Mouse (Mus musculus): Measurements from ENCODE around the gene Dgke.
"Not testable (repeated sequence)": the region's sequence is repeated elsewhere in the genome, so short reads cannot be mapped to it uniquely, and the experiment has no call there.

The Dgke gene

GRCm38 (mm10) chr11:89074783-89075413 lies 8.2 kb upstream of the Dgke start:
- DNase-seq (ENCODE audit: low read depth): no peak

GRCm38 (mm10) chr11:89073541-89073940 lies 6.9 kb upstream of the Dgke start, which contains the start of gene Gm525:
TSS of gene Gm525 (plus strand) at chr11:89073841.
- DNase-seq (ENCODE audit: low read depth): no peak

- DNase-seq (ENCODE audit: low read depth): no peak
Observed at GRCm38 (mm10) chr11:89071522-89071921, 4.9 kb upstream of the Dgke start.

GRCm38 (mm10) chr11:89069303-89069702 lies 2.7 kb upstream of the Dgke start:
- peak; percentile 73 for DNase-seq (ENCODE audit: low read depth)

- no peak for DNase-seq (ENCODE audit: low read depth)
Observed at GRCm38 (mm10) chr11:89068649-89069048, 2.0 kb upstream of the Dgke start.

- no peak for DNase-seq (ENCODE audit: low read depth)
Observed at GRCm38 (mm10) chr11:89067871-89068490, 1.3 kb upstream of the Dgke start.

- no peak for DNase-seq (ENCODE audit: low read depth)
Observed at GRCm38 (mm10) chr11:89067301-89067822, 712 bp upstream of the Dgke start.

GRCm38 (mm10) chr11:89066126-89066525 lies 524 bp downstream of the Dgke start:
- no peak for DNase-seq (ENCODE audit: low read depth)

GRCm38 (mm10) chr11:89065297-89065696 lies 1.4 kb downstream of the Dgke start:
- no peak for DNase-seq (ENCODE audit: low read depth)

GRCm38 (mm10) chr11:89064312-89064711 lies 2.3 kb downstream of the Dgke start:
- no peak for DNase-seq (ENCODE audit: low read depth)

GRCm38 (mm10) chr11:89061362-89061761 lies 5.3 kb downstream of the Dgke start:
- no peak for DNase-seq (ENCODE audit: low read depth)

- peak; percentile 89 for DNase-seq (ENCODE audit: low read depth)
Observed at GRCm38 (mm10) chr11:89060423-89061089, 6.1 kb downstream of the Dgke start.

- DNase-seq (ENCODE audit: low read depth): no peak
Observed at GRCm38 (mm10) chr11:89059919-89060422, 6.7 kb downstream of the Dgke start.

GRCm38 (mm10) chr11:89058515-89059270 lies 8.0 kb downstream of the Dgke start:
- DNase-seq (ENCODE audit: low read depth): no peak

- DNase-seq (ENCODE audit: low read depth): no peak
Observed at GRCm38 (mm10) chr11:89055931-89056690, 10.5 kb downstream of the Dgke start.

- no peak for DNase-seq (ENCODE audit: low read depth)
Observed at GRCm38 (mm10) chr11:89051767-89052166, 14.9 kb downstream of the Dgke start.

- no peak for DNase-seq (ENCODE audit: low read depth)
Observed at GRCm38 (mm10) chr11:89046021-89046420, 20.6 kb downstream of the Dgke start.

GRCm38 (mm10) chr11:89045501-89045900 lies 21.1 kb downstream of the Dgke start:
- DNase-seq (ENCODE audit: low read depth): not testable (repeated sequence)

- DNase-seq (ENCODE audit: low read depth): no peak
Observed at GRCm38 (mm10) chr11:89043046-89043445, 23.6 kb downstream of the Dgke start.

GRCm38 (mm10) chr11:89041073-89041472 lies 25.6 kb downstream of the Dgke start:
- DNase-seq (ENCODE audit: low read depth): not testable (repeated sequence)

GRCm38 (mm10) chr11:89039325-89039724 lies 27.3 kb downstream of the Dgke start:
- no peak for DNase-seq (ENCODE audit: low read depth)
